Mouse (Mus musculus) megakaryocyte-erythroid progenitor cell, adult 5-6 weeks (primary cell): Measurements from ENCODE around the gene Tex14. TPM values are rescaled to one million over a fixed set of nuclear protein-coding genes. Genes with fewer than 3 reads are reported as not detected.
A peak's percentile ranks its signal among the peaks of the same experiment; 100 is the strongest.
"Not testable (repeated sequence)": the region's sequence is repeated elsewhere in the genome, so short reads cannot be mapped to it uniquely, and the experiment has no call there.

ENCODE experiments used
- ATAC-seq: replicated peaks from 2 replicates; pipeline ENCODE4 v1.8.0; 2016; ENCODE audit warnings: mild to moderate bottlenecking, inconsistent platforms; ENCODE audit not compliant: severe bottlenecking, poor library complexity, low FRiP score, low TSS enrichment
- total RNA-seq, 2 experiments: library from RNA; stranded (forward) in 1 of 2; stranded (reverse) in 1 of 2; fragments of 200-1000, 215-1000 nt in 1 of 2; fragments of >200 nt in 1 of 2; fragmentation: Nextera tagmentation in 1 of 2; gene quantifications; 2 replicates each; pipeline ENCODE4 v1.2.3; 2014 to 2017

The Tex14 gene
- 0.45 TPM in 1 of 2 replicates, not detected in the other for total RNA-seq (2014; fragmentation: Nextera tagmentation)
- total RNA-seq (2017): not detected in 2 replicates

GRCm38 (mm10) chr11:87404876-87405275, at the start of gene Tex14, which contains the start of gene Rad51c:
Gene Tex14, plus strand, starts transcription at chr11:87405065.
Gene Rad51c, minus strand, starts transcription at chr11:87404954.
- ATAC-seq: no peak

- ATAC-seq: no peak
Observed at GRCm38 (mm10) chr11:87357317-87358300, 47.3 kb upstream of the Tex14 start.

GRCm38 (mm10) chr11:87358331-87359261, 46.3 kb upstream of the Tex14 start, which contains the start of gene Ppm1e:
Gene Ppm1e, minus strand, starts transcription at chr11:87359023.
- ATAC-seq: peak; percentile 73

- no peak; the same call in 1 of the 2 replicates for ATAC-seq
Observed at GRCm38 (mm10) chr11:87359262-87359612, 45.6 kb upstream of the Tex14 start.

- ATAC-seq: no peak
Observed at GRCm38 (mm10) chr11:87365120-87365519, 39.7 kb upstream of the Tex14 start.

- ATAC-seq: no peak
Observed at GRCm38 (mm10) chr11:87367061-87367460, 37.8 kb upstream of the Tex14 start.

- peak; percentile 94 for ATAC-seq
Observed at GRCm38 (mm10) chr11:87367865-87368580, 36.8 kb upstream of the Tex14 start.

- no peak for ATAC-seq
Observed at GRCm38 (mm10) chr11:87384551-87384950, 20.3 kb upstream of the Tex14 start.

GRCm38 (mm10) chr11:87385676-87386075, 19.2 kb upstream of the Tex14 start:
- ATAC-seq: no peak

GRCm38 (mm10) chr11:87393855-87394254, 11.0 kb upstream of the Tex14 start:
- peak; percentile 59 for ATAC-seq

- ATAC-seq: peak; percentile 57; the same call in 1 of the 2 replicates
Observed at GRCm38 (mm10) chr11:87398402-87398801, 6.5 kb upstream of the Tex14 start.

- ATAC-seq: peak; percentile 93
Observed at GRCm38 (mm10) chr11:87404111-87404853, 583 bp upstream of the Tex14 start.

- ATAC-seq: not testable (repeated sequence)
Observed at GRCm38 (mm10) chr11:87413412-87413811, 8.5 kb downstream of the Tex14 start.

- ATAC-seq: no peak
Observed at GRCm38 (mm10) chr11:87416120-87416519, 11.3 kb downstream of the Tex14 start.

GRCm38 (mm10) chr11:87420861-87421260, 16.0 kb downstream of the Tex14 start:
- no peak for ATAC-seq

- no peak for ATAC-seq
Observed at GRCm38 (mm10) chr11:87421760-87422201, 16.9 kb downstream of the Tex14 start.

GRCm38 (mm10) chr11:87422511-87423340, 17.9 kb downstream of the Tex14 start:
- peak; percentile 69 for ATAC-seq
